Mouse (Mus musculus) limb, embryonic 13.5 days (tissue): ENCODE measurements at regions not wholly inside any gene's neighbourhood (a gene's known extent, or its start where the extent isn't known, plus 50 kb on each side); places are given as distances from the start of the nearest gene placed in this dataset.

ENCODE experiments used
- ATAC-seq: fragments of 200-750 bp; cut with Nextera tagmentation; 2 replicates; pipeline ENCODE4 v1.8.0; 2017; ENCODE audit warnings: low read depth, moderate number of reproducible peaks, moderate TSS enrichment; ENCODE audit not compliant: low FRiP score
- H3K27ac ChIP-seq: fragments of 300-500 bp; sonication (generic); 2 replicates; pipeline ENCODE4 v1.5.1; 2015; ENCODE audit warnings: inconsistent platforms, mild to moderate bottlenecking, moderate library complexity
- H3K27me3 ChIP-seq: fragments of 300-500 bp; sonication (generic); 2 replicates; pipeline ENCODE4 v1.6.1; 2015; ENCODE audit warnings: mild to moderate bottlenecking, inconsistent platforms
- H3K36me3 ChIP-seq: fragments of 300-500 bp; sonication (generic); 2 replicates; pipeline ENCODE4 v1.6.1; 2015; ENCODE audit warnings: inconsistent platforms, mild to moderate bottlenecking, moderate library complexity
- H3K4me1 ChIP-seq: fragments of 300-500 bp; sonication (generic); 2 replicates; pipeline ENCODE4 v1.6.1; 2015; ENCODE audit warnings: inconsistent platforms
- H3K4me2 ChIP-seq: fragments of 300-500 bp; sonication (generic); replicated peaks from 2 replicates; pipeline ENCODE4 v1.6.1; 2015; ENCODE audit warnings: inconsistent platforms, mild to moderate bottlenecking, moderate library complexity
- H3K4me3 ChIP-seq: fragments of 300-500 bp; sonication (generic); 2 replicates; pipeline ENCODE4 v1.5.1; 2015; ENCODE audit warnings: moderate library complexity, mild to moderate bottlenecking, inconsistent platforms
- H3K9ac ChIP-seq: fragments of 300-500 bp; sonication (generic); 2 replicates; pipeline ENCODE4 v1.6.1; 2015; ENCODE audit warnings: mild to moderate bottlenecking, inconsistent platforms
- H3K9me3 ChIP-seq: fragments of 300-500 bp; sonication (generic); 2 replicates; pipeline ENCODE4 v1.6.1; 2016; ENCODE audit warnings: inconsistent platforms
- WGBS: fragments of 180-500 bp; shearing (Covaris S2); methylation state at CpG from one replicate; pipeline ENCODE4 v1.1.7; 2015; 5-methylcytosine and 5-hydroxymethylcytosine counted together

DNA sequence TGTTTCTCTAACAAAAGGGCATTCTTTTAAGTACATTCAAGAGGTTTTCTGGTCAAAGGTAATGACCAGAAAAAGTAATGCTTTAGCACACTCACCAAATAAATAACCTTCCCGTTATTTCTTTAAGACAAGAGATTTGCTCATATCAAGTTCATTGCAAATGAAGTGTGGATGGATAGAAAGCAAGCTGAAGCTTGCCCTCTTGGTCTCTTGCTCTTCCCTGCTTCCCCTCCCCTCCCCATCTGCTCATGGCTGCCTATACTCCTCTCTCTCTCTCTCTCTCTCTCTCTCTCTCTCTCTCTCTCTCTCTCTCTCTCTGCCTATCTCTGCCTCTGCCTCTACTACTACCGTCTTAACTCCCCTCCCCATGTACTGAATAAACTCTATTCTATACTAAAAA is 147.7 kb upstream of the Rag2 start:
- Histone ChIP-seq H3K36me3 (no peaks in the 10 kb centered on the region), H3K9me3 (no peaks in the 10 kb centered on the region), H3K4me1 (no peaks in the 10 kb centered on the region), H3K4me2 (no peak overlapping the region), H3K27me3 (no peaks in the 10 kb centered on the region), H3K9ac (no peak overlapping the region), H3K27ac (no peak overlapping the region), H3K4me3 (no peak overlapping the region)
- 72% methylated on average over 2 of the region's 2 CpGs for WGBS
- ATAC-seq = no peak

DNA sequence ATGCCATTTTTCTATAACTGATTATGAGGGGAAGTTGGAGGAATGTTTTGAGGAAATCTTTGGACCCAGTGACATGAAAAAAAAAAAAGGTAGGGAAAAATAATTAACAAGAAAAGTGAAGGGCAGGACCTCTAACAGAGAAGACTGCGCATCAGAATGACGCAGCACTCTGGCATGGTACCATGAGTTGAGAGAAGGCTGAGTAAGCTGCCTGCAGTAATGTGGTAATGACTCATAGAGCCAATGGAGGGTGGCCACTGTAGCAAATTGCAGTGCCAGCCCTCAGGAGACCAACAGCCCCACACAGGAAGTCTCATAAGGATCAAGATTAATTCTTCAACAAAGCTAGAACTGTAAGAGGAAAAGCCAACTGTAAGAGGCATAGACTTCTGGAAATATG is 134.3 kb upstream of the Rag2 start:
- WGBS = 95% methylated on average over 2 of the region's 2 CpGs
- no peak overlapping the region for H3K27ac ChIP-seq
- no peaks in the 10 kb centered on the region for H3K9me3 ChIP-seq
- H3K27me3 ChIP-seq = no peaks in the 10 kb centered on the region
- ATAC-seq = no peak
- H3K4me3 ChIP-seq = no peak overlapping the region
- H3K9ac ChIP-seq = no peak overlapping the region
- H3K4me2 ChIP-seq = no peak overlapping the region
- no peaks in the 10 kb centered on the region for H3K4me1 ChIP-seq
- no peaks in the 10 kb centered on the region for H3K36me3 ChIP-seq

DNA sequence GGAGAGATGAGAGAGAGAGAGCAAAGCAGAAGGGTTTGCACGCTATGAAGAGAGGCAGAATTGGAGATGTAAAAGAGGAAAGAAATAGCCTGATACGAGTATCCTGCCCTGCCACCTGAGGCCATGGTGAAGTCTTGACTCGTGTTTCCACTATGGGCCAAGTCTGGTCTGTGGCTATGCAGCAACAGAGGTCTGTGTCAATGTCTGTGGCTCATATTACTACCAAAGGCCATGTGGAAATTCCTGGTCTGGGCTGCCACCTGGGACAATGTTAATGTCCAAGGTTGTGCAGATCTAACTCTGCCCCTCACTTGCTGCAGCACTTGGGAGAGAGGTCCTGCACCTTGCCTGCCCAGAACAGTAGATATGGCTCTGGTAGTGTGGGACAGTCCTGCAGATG is 132.8 kb upstream of the Rag2 start:
- H3K27ac ChIP-seq = no peak overlapping the region
- H3K4me1 ChIP-seq = no peaks in the 10 kb centered on the region
- no peaks in the 10 kb centered on the region for H3K27me3 ChIP-seq
- H3K9me3 ChIP-seq = no peaks in the 10 kb centered on the region
- H3K4me2 ChIP-seq = no peak overlapping the region
- H3K36me3 ChIP-seq = no peaks in the 10 kb centered on the region
- ATAC-seq = no peak
- H3K4me3 ChIP-seq = no peak overlapping the region
- WGBS = 73% methylated on average over 3 of the region's 3 CpGs
- H3K9ac ChIP-seq = no peak overlapping the region

DNA sequence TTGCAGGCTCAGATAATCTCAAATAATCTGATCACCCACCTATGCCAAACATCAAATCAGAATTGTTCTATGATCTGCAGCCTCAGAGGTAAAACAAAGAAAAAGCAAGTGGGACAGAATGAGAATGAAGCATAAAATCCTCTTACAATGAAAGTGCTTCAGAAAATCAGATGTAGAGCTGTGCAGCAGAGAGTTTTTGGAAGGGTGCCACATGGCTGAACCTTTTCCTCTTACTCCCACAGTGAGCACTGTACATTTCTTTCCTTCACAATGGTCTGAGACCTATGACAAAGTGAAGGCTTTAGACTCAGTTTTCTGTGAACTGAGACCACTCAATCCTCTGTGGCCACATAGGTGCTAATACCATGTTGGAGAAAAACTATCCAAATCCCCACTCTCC is 116.4 kb upstream of the Rag2 start:
- H3K27me3 ChIP-seq = no peaks in the 10 kb centered on the region
- H3K36me3 ChIP-seq = no peaks in the 10 kb centered on the region
- no peaks in the 10 kb centered on the region for H3K4me1 ChIP-seq
- no peak overlapping the region for H3K4me2 ChIP-seq
- ATAC-seq = no peak
- H3K9me3 ChIP-seq = no peaks in the 10 kb centered on the region
- H3K4me3 ChIP-seq = no peak overlapping the region
- no peak overlapping the region for H3K9ac ChIP-seq
- H3K27ac ChIP-seq = no peak overlapping the region
